Mouse (Mus musculus) forebrain, embryonic 10.5 days (tissue): ENCODE measurements around the gene Pvr. TPM values are rescaled to one million over a fixed set of nuclear protein-coding genes. Genes with fewer than 3 reads are reported as not detected.
"Not testable (repeated sequence)": the region's sequence is repeated elsewhere in the genome, so short reads cannot be mapped to it uniquely, and the experiment has no call there.

ENCODE experiments used
- DNase-seq: peaks from one replicate; pipeline ENCODE4 v3.0.0-alpha.2; 2017; ENCODE audit warnings: low spot score; ENCODE audit errors: extremely low spot score
- H3K27ac ChIP-seq: fragments of 300-500 bp; sonication (generic); 2 replicates; pipeline ENCODE4 v1.5.1; 2016; ENCODE audit warnings: mild to moderate bottlenecking
- H3K27me3 ChIP-seq: fragments of 300-500 bp; sonication (generic); 2 replicates; pipeline ENCODE4 v1.6.1; 2016; ENCODE audit warnings: mild to moderate bottlenecking; ENCODE audit not compliant: poor library complexity, severe bottlenecking
- H3K36me3 ChIP-seq: fragments of 300-500 bp; sonication (generic); replicated peaks from 2 replicates; pipeline ENCODE4 v1.6.1; 2016; ENCODE audit warnings: mild to moderate bottlenecking, moderate library complexity
- H3K4me1 ChIP-seq: fragments of 300-500 bp; sonication (generic); 2 replicates; pipeline ENCODE4 v1.6.1; 2016
- H3K4me3 ChIP-seq: fragments of 300-500 bp; sonication (generic); 2 replicates; pipeline ENCODE4 v1.5.1; 2016; ENCODE audit warnings: mild to moderate bottlenecking, moderate library complexity
- H3K9me3 ChIP-seq: fragments of 300-500 bp; sonication (generic); 2 replicates; pipeline ENCODE4 v1.6.1; 2016; ENCODE audit warnings: mild to moderate bottlenecking, moderate library complexity
- WGBS: fragments of 180-500 bp; shearing (Covaris S2); methylation state at CpG from one replicate; pipeline ENCODE4 v1.1.7; 2016; 5-methylcytosine and 5-hydroxymethylcytosine counted together
- polyA plus RNA-seq: library from polyadenylated mRNA; unstranded; fragments of >200 nt; fragmentation: Nextera tagmentation; extraction: Ambion mirVana; gene quantifications from 2 replicates; pipeline ENCODE4 v1.2.1, GENCODE M21; 2016

Gene Pvr
- polyA plus RNA-seq, 1 experiment from 2014 or later, result 4.8 TPM

DNA sequence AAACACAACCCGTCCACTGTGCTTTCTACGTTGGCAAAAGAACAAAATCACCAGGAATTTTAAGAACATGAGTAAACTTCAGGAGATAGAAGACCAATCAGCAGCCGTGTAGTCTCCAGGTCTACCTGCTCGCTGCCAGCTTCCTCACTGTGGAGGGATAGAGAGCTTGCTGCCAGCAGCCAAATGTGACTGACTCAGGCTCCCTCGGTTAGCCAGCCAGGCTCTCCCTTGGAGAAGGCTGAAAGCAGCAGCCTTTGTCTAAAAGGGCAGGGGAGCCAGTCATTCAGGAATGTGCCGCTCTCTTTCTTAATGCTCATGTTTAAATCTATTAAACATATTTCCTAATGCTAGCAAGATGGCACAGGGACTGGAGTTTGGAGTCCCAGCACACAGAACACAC is 9.5 kb upstream of the Pvr start:
- H3K36me3 ChIP-seq, DNase-seq, H3K27ac ChIP-seq, H3K4me3 ChIP-seq, H3K9me3 ChIP-seq: not testable (repeated sequence)
- peaks cover 14% of the 10 kb centered on the region for H3K4me1 ChIP-seq
- WGBS, result 84% methylated on average over 6 of the region's 6 CpGs
- peaks cover 15% of the 10 kb centered on the region for H3K27me3 ChIP-seq

DNA sequence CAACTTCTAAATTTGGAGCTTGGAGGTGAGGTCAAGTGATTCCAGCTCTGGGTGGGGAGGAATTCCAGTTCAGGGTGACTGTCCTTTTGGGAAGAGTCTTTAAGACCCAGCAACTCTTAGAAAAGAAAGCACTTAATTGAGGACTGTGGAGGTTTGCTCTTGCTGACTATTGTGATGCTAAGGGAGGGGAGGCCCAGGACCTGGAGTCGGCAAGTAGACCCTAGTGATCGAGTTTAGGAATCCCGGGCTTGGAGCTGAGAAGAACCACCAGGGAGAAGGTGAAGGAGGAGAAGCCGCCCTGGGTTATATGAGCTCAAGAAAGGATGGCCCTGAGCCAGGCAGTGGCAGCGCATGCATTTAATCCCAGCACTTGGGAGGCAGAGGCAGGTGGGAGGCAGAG is 7.5 kb upstream of the Pvr start:
- peaks cover 19% of the 10 kb centered on the region for H3K4me1 ChIP-seq
- 75% methylated on average over 5 of the region's 5 CpGs for WGBS
- peaks cover 15% of the 10 kb centered on the region for H3K27me3 ChIP-seq
- H3K36me3 ChIP-seq, result no peaks in the 10 kb centered on the region
- H3K9me3 ChIP-seq, result 0 out of 2 replicates have a peak, but pooled peaks cover 2% of the 10 kb centered on the region
- no peak overlapping the region for H3K27ac ChIP-seq
- no peak overlapping the region for H3K4me3 ChIP-seq
- DNase-seq, result no peak

DNA sequence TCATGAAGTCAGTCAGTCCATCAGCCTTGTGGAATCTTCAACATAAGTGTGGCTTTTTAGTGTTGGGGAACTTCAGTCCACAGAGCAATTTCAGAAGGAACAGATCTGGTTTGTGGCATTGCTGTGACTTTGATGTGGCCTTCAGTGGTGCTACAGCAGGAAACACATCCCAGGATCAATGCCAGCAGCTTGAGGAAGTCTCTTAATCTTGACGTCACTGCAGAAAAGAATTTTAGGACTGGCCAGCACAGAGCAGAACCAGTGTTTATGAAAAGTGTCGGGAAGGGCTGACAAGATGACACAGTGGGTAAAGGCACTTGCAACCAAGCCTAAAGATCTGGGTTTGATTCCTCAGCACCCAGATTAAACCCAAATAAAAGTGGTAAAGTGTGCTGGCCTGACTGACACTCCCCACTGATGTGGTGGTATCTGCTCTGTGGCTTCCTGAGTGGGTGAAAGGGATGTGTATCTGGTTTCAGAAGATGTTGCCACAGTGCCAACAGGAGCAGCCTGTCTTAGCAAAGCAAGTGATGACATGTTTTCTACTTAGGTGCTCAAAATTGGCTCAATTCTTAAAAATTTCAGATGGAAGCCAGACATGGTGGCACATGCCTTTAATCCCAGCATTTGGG is 6.0 kb upstream of the Pvr start:
- Histone ChIP-seq H3K9me3 (0 out of 2 replicates have a peak, but pooled peaks cover 2% of the 10 kb centered on the region), H3K36me3 (no peaks in the 10 kb centered on the region), H3K4me3 (no peak overlapping the region), H3K4me1 (peaks cover 8% of the 10 kb centered on the region), H3K27me3 (peaks cover 7% of the 10 kb centered on the region), H3K27ac (no peak overlapping the region)
- 85% methylated on average over 2 of the region's 2 CpGs for WGBS
- DNase-seq, result no peak

DNA sequence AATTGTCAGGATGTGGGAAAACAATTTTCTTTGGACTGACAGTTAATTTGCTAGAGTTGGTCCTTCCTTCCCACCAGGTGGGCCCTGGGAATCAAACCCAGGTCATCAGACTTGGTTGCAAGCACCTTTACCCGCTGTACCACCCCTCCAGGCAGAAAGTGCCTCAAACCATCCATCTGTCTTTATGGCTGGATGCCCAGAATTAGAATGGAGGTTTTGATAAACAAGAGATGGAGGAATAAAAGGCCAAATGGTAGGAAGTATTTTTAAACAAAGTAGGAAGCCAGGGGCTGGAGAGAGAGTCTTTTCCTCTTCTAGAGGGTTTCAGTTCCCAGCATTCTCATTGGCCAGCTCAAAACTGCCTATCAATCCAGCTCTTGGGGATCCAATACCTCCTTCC is 4.4 kb upstream of the Pvr start:
- DNase-seq, result no peak
- 0 out of 2 replicates have a peak, but pooled peaks cover 2% of the 10 kb centered on the region for H3K9me3 ChIP-seq
- H3K27ac ChIP-seq, result no peak overlapping the region
- 89% methylated on average over 1 of the region's 1 CpGs for WGBS
- no peak overlapping the region for H3K4me3 ChIP-seq
- H3K4me1 ChIP-seq, result peaks cover 12% of the 10 kb centered on the region
- no peaks in the 10 kb centered on the region for H3K27me3 ChIP-seq
- no peaks in the 10 kb centered on the region for H3K36me3 ChIP-seq

DNA sequence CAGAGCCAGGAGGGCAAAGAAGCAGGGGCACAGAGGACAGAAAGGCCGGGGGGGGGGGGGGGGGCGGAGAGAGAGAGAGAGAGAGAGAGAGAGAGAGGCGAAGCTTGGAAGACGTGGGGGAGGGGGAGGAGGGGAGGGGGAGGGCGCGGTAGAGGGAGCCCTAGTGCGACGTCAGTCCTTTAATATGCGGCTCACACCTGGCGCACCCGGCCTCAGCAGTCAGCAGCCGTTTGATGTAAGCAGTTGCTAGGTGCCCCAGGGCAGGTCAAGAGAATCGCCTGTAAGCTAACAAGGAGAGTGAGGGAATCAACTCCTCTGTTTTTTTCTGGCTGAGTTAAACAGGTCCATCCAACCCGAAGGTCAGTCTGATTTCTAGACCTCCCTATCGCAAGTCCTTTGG is 2.8 kb upstream of the Pvr start:
- DNase-seq, result no peak
- Histone ChIP-seq H3K4me1 (peaks cover 17% of the 10 kb centered on the region), H3K27ac (no peak overlapping the region), H3K9me3 (0 out of 2 replicates have a peak, but pooled peaks cover 2% of the 10 kb centered on the region), H3K27me3 (no peaks in the 10 kb centered on the region), H3K4me3 (no peak overlapping the region), H3K36me3 (no peaks in the 10 kb centered on the region)
- 14% methylated on average over 13 of the region's 15 CpGs for WGBS

DNA sequence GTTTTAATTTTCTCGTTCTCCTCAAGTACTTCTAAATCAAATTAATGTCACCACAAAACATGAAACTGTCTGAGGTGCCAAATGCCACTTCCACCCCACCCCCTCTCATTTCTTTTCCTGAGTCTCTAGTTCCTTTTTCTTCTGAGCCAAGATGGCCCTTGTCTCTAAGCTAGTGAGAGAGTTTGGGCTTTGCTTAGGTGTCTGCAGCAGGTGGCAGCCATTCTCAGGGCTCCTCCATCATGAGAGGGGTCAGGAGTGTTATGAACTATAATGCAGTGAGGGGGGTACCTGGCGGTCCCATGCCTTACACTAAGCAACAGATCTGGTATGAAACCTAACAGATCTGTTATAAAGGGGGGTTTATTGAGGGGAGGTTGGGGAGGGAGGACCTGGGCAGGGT is 2.4 kb upstream of the Pvr start:
- no peak overlapping the region for H3K27ac ChIP-seq
- no peak for DNase-seq
- 55% methylated on average over 2 of the region's 2 CpGs for WGBS
- peaks cover 2% of the 10 kb centered on the region for H3K36me3 ChIP-seq
- H3K4me3 ChIP-seq, result no peak overlapping the region
- H3K9me3 ChIP-seq, result no peaks in the 10 kb centered on the region
- peaks cover 17% of the 10 kb centered on the region for H3K4me1 ChIP-seq
- H3K27me3 ChIP-seq, result no peaks in the 10 kb centered on the region

DNA sequence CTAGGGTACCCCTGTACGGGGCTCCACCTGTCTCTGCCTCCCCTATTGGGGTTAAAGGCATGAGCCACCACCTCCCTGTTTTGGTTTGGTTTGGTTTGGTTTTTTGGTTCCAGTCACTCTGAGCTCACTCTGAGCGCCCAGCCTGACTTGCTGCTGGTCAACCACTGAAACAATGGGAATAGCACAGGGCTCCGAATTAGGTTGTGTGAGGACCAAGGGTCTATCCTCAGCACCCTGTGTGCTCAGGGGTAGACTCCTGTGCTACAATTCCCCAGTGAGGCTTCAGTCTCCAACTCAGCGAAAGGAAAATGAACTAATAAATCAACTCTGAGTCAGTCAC is 824 bp downstream of the Pvr start:
- 36% methylated on average over 4 of the region's 4 CpGs for WGBS
- peak overlapping the region; percentile 91 for H3K27ac ChIP-seq
- no peak for DNase-seq

DNA sequence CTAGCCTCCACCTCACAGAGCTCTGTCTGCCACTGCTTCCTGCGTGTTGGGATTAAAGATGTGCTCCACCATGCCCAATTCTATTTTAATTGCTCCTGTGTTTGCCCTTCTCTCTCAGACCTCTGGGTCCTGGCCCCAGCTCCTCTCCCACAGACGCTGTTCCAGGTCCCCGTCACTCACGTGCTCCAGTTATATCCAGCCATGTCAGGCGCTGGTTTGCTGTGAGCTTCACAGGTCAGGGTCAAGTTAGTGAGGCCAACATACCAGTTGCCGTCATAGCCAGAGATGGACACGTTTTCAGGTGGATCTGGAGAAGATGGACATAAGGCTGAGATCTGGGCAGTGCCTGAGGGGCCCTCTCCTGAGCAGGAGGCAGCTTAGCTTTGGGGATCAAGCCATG is 6.4 kb downstream of the Pvr start:
- no peaks in the 10 kb centered on the region; the same call in 1 of the 2 replicates for H3K9me3 ChIP-seq
- DNase-seq, result no peak
- no peak overlapping the region for H3K4me3 ChIP-seq
- peaks cover 28% of the 10 kb centered on the region for H3K36me3 ChIP-seq
- WGBS, result 89% methylated on average over 7 of the region's 7 CpGs
- H3K27me3 ChIP-seq, result no peaks in the 10 kb centered on the region
- no peaks in the 10 kb centered on the region for H3K4me1 ChIP-seq
- H3K27ac ChIP-seq, result no peak overlapping the region

More for the DNA sequence above, 824 bp downstream of the Pvr start:
- H3K9me3 ChIP-seq, result no peaks in the 10 kb centered on the region
- peaks cover 17% of the 10 kb centered on the region for H3K4me1 ChIP-seq
- no peaks in the 10 kb centered on the region for H3K27me3 ChIP-seq
- peaks cover 17% of the 10 kb centered on the region for H3K36me3 ChIP-seq
- peak overlapping the region; percentile 83 for H3K4me3 ChIP-seq

DNA sequence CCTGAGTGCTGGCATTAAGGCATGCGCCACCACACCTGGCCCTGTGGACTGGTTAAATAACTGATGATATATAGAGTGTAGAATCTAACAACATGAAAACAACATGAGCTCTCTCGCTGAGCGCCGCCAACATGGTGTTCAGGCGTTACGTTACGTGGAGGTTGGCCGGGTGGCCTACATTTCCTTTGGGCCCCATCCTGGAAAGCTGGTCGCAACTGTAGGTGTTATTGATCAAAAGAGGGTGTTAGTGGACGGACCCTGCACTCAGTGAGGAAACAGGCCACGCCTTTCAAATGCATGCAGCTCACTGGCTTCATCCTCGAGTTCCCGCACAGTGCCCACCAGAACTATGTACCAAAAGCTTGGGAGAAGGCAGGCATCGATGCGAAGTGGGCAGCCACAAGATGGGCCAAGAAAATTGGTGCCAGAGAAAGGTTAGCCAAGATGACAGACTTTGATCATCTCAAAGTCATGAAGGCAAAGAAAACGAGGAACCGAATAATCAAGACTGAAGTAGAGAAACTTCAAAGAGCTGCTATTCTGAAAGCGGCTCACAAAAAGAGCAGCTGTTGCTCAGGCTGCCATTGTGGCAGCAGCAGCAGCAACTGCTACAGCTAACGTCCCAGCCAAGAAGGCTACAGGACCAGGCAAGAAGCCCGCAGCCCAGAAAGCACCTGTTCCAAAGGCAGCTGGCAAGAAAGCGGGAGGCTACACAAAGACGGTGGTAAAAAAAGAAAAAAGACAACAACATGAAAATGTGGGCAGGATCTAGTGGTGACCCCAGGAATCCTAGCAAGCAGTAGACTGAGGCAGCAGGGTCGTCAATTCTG is 9.1 kb downstream of the Pvr start:
- Histone ChIP-seq H3K9me3 (peaks cover 1% of the 10 kb centered on the region; the same call in 1 of the 2 replicates), H3K36me3 (peaks cover 34% of the 10 kb centered on the region), H3K4me3 (no peak overlapping the region), H3K27me3 (no peaks in the 10 kb centered on the region), H3K4me1 (no peaks in the 10 kb centered on the region), H3K27ac (no peak overlapping the region)
- 93% methylated on average over 23 of the region's 23 CpGs for WGBS
- no peak for DNase-seq

DNA sequence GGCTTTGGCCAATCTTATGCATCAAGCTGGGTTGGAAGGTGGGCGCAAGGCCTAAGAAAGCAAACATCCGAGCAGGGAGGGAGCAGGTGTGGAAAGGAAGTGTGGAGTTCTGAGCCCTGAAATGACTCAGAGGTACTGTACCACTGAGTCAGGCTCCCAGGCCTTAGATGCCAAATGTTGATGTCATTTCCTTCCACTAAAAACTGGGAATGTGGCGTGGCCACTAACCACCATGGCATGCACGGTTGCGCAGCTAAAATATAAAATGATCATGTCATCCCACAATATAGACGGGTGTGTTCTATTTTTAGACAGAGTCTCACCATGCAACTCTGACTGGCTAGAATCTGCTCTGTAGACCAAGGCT is 9.7 kb downstream of the Pvr start:
- H3K4me3 ChIP-seq, result no peak overlapping the region
- WGBS, result 89% methylated on average over 6 of the region's 6 CpGs

DNA sequence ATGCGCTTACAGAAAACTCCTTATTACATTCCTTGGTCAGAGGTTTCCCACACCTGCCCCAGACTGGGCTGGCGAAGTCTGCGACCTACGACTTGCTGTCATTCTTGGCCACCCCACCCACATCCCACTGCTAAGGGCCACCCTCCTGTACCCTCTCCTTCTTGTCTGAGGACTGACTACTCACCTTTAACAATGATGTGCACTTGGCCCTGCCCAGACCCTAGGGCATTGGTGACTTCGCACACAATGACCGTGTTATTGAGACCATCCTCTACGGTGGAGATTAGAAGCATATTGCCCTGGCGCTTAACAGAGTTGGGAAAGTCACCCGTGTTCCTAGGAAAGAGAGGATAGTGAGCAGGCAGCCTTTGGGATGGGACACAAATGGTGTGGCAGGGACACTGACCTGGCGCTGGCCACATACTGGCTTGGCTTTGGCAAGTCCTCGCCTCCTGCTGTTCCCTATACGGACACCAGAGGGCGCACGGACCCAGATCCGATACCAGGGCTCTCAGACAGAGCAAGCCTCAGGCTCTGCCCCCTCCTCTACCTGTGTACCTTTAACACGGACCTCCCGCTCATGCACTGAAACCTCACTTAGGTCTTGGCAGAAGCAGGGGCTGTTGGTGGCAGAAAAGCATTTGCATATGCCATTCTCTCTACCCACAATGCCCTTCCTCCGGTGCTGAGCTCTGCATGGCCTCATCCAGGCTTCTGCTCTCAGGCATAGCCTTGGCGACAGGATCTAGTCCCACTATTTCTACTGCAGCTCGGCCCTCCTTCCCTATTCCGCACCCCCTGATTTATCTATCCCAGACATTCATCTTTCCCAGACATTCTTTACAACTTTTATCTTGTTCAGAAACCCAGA is 10.3 kb downstream of the Pvr start:
- 53% methylated on average over 21 of the region's 21 CpGs for WGBS
- Histone ChIP-seq H3K4me3 (no peak overlapping the region), H3K4me1 (no peaks in the 10 kb centered on the region), H3K9me3 (peaks cover 6% of the 10 kb centered on the region), H3K27me3 (no peaks in the 10 kb centered on the region), H3K27ac (no peak overlapping the region), H3K36me3 (peaks cover 29% of the 10 kb centered on the region)
- peak; percentile 75 for DNase-seq

More for the DNA sequence above, 9.7 kb downstream of the Pvr start:
- Histone ChIP-seq H3K36me3 (peaks cover 33% of the 10 kb centered on the region), H3K4me1 (no peaks in the 10 kb centered on the region), H3K27me3 (no peaks in the 10 kb centered on the region), H3K27ac (no peak overlapping the region), H3K9me3 (peaks cover 6% of the 10 kb centered on the region; the same call in 1 of the 2 replicates)
- no peak for DNase-seq

DNA sequence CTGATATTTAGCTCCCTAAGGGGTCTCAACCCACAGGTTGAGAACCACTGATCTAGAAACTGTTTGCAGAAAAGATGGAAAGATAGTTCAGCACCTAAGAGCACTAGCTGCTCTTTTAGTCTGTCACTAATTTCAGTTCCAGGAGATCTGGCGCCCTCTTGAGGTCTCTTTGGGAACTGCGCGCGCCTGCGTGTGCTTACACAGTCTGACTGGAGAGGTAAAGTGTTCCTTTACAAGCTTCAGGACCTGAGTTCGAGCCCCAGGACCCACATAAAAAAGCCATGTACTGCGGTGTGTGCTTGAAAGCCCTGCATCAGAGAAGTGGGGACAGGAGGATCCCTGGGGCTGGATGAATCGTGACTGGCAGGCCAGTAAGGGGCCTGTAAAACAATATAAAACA is 31.1 kb downstream of the Pvr start:
- peaks cover 34% of the 10 kb centered on the region for H3K9me3 ChIP-seq

More for the DNA sequence above, 31.1 kb downstream of the Pvr start:
- H3K27me3 ChIP-seq, result no peaks in the 10 kb centered on the region
- no peak overlapping the region for H3K27ac ChIP-seq
- no peaks in the 10 kb centered on the region for H3K4me1 ChIP-seq
- peak; percentile 27 for DNase-seq
- WGBS, result 53% methylated on average over 8 of the region's 8 CpGs
- no peaks in the 10 kb centered on the region for H3K36me3 ChIP-seq
- H3K4me3 ChIP-seq, result no peak overlapping the region
